Mouse (Mus musculus) neural tube, postnatal 0 days (tissue): ENCODE data around the gene Tap1. TPM values are rescaled to one million over a fixed set of nuclear protein-coding genes. Genes with fewer than 3 reads are reported as not detected.

Experiments
- polyA plus RNA-seq: library from polyadenylated mRNA; unstranded; fragments of >200 nt; fragmentation: Nextera tagmentation; extraction: Ambion mirVana; gene quantifications from 2 replicates; pipeline ENCODE4 v1.2.1, GENCODE M21; 2015

The Tap1 gene
- polyA plus RNA-seq: 8.0 and 8.7 TPM in 2 replicates

DNA sequence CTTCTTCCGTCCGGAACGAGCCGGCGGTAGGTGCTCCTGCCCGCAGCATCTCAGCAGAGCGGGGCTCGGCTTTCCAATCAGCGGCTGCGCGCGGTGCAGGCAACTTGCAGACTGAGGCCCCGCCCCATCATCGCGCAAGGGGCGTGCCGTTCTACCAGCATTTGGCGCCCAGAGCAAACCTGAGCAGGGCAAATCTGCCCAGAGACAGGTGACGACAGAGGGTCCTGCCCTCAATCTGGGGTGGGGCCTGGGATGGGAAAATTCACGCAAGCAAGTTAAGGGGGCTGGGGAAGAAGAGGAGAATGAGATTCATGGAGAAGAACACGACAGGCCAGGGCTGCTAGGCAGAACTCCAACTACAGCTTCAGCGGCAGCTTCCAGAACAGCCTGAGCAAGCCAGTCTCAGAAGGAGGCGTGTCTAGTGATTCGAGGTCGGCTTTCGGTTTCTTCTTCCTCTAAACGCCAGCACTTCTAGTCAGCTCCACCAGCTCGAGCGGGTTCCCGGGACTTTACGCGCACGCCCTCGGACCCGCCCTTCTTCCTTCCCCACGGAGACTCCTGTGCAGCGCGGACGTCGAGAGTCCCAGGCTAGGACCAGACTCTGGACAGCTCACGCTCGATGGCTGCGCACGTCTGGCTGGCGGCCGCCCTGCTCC, at the start of gene Tap1, which contains the start of gene Psmb9:
Tap1 (plus strand) TSS at position 293 of the 656 bp plus-strand sequence.
Psmb9 (minus strand) TSS at position 504 of the 656 bp plus-strand sequence.

DNA sequence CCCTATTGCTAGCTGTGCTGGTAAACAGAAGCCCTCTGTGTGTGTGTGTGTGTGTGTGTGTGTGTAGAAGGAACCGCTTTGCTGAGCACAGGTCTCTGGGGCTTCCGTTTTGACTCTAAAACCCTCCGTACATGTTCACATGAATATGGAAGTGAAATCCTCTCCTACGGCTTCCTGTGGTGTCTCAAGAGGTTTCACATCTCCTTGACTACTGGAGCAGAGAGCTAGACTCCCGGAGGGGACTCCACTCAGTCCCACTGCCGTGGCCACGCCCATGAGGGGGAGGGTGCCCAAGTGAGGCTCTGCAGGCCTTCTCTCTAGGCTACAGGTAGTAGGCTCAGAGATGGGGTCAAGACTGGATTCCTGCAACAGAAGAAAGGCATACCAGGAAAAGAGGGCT, 44.3 kb upstream of the Tap1 start, which contains the start of gene H2-DMb2:
H2-DMb2 (plus strand) TSS at position 275 of the 400 bp plus-strand sequence.

DNA sequence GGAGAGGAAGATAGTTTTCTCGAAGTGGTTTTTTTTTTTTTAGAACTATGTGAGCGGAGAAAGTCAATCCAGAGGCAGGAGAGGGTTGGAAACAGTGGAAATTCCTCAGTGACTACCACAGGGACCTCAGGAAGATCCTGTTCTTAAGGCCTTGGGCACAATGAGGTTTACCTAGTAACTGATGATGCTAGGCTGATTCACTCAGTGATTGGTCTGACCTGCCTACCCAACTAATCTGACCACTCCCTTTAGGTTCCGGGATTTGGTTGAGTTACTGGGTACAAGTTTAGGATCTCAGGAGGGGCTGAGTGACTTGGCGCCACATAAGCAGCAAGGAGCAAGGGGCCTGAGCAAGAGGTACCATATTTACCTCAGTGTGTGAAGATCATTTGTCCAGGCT, 34.4 kb upstream of the Tap1 start, which contains the start of gene H2-DMb1:
H2-DMb1 (plus strand) TSS at position 150 of the 400 bp plus-strand sequence.

DNA sequence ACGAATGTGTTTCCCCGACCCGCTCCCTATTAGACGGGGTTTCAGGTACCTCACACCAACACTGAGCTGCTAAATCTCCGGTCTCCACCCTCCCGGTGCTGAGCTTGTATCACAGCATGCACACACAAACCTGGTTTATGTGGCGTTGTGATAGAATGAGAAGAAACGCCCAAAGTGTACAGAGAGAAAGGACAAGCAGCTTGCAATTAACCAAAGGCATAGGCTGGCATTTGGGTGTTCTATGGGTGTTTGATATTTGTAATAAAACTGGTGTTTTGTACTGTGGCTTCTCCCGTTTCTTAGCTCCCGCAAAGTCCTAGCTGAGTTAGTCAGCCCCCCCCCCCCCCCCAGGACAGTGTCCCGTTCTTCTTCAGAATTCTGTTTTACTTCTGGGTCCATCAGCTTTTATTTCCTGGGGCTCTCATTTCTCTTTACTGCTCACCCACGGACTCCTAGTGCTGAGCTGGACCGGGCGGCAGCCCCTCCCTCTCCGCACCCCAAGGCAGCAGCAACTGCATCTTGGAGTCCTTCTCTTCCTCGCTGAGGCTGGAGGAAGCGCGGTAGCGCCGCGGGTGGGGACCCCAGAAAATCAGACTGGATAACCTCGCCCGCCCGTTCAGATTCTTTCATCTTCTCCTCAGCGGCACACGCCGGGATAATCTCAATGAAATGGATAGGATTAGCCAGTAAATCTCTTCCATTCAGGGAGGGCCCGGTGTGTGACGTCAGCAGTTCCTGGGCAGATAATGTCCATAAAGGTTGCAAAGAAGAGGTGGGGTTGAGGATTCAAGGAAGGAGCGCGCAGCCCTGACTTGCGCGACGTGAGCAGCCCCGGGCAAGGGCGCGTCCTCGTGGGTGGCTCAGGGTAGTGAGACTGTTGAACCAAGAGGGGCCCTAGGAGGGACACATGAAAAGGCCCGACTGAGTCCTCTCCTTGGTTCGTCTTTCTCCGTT, 9.9 kb downstream of the Tap1 start, which contains the start of gene Psmb8:
Psmb8 (plus strand) TSS at position 781 of the 954 bp plus-strand sequence.

DNA sequence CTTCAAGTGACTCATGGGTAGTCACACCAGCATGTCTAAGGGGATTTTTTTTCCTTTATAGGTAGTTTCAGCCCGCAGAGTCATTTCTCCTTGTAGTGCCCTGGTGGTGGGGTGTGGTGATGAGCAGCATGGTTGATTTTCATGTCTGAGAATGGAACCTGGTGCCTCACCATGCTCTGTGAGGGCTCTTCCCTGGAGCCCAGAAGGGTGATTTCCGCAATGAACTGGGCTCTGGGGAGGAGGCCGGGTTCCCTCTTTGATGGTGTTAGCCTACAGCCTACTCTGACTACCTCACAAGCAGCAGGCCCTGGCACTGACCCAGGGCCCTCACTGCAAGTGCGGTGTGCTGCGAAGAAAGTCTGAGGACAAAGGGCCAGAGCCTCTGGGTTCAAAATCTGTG, 16.1 kb downstream of the Tap1 start, which contains the start of gene Tap2:
Tap2 (plus strand) TSS at position 84 of the 400 bp plus-strand sequence.

DNA sequence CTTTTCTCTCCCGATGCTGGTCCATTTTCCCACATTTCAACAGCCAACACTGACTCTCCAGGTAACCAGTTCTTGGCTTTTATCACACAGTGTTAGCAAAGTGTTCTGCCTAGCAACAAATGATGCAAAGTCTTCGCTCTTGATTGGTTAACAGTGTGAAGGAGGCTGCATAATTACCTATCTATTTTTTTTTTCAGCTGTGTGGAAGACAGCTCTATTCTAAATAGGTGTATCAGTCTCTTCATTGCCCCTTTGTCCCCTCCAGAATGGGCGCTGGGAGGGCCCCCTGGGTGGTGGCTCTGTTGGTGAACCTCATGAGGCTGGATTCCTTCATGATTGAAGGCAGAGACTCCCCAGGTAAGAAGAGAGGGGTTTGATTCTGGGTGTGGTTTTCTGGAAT, 51.4 kb downstream of the Tap1 start, which contains the start of gene H2-Ob:
H2-Ob (plus strand) TSS at position 198 of the 400 bp plus-strand sequence.

Other genes with a start within 250 kb of the Tap1 start
- 181 TPM in 2 replicates for gene Pfdn6, start 247.2 kb upstream of the Tap1 start, polyA plus RNA-seq
- 17.0 and 17.9 TPM in 2 replicates for gene Wdr46, start 246.9 kb upstream of the Tap1 start, polyA plus RNA-seq
- 13.6 and 15.4 TPM in 2 replicates for gene B3galt4, start 236.1 kb upstream of the Tap1 start, polyA plus RNA-seq
- 60.0 and 63.3 TPM in 2 replicates for gene Vps52, start 231.7 kb upstream of the Tap1 start, polyA plus RNA-seq
- 872 and 906 TPM in 2 replicates for gene Rps18, start 231.6 kb upstream of the Tap1 start, polyA plus RNA-seq
- 23.9 and 24.3 TPM in 2 replicates for gene H2-K1, start 187.2 kb upstream of the Tap1 start, polyA plus RNA-seq
- gene Ring1, start 162.9 kb upstream of the Tap1 start, polyA plus RNA-seq: 21.7 and 24.2 TPM in 2 replicates
- gene H2-Ke6, start 159.5 kb upstream of the Tap1 start, polyA plus RNA-seq: 72.0 and 82.6 TPM in 2 replicates
- 143 and 149 TPM in 2 replicates for gene Slc39a7, start 155.9 kb upstream of the Tap1 start, polyA plus RNA-seq
- 50.1 and 52.1 TPM in 2 replicates for gene Rxrb, start 155.7 kb upstream of the Tap1 start, polyA plus RNA-seq
- gene Col11a2, start 148.1 kb upstream of the Tap1 start, polyA plus RNA-seq: 9.1 and 12.1 TPM in 2 replicates
- 0.25 and 0.64 TPM in 2 replicates for gene H2-Oa, start 95.2 kb upstream of the Tap1 start, polyA plus RNA-seq
- gene H2-DMa, start 68.0 kb upstream of the Tap1 start, polyA plus RNA-seq: 26.1 and 27.0 TPM in 2 replicates
- 107 and 118 TPM in 2 replicates for gene Brd2, start 64.9 kb upstream of the Tap1 start, polyA plus RNA-seq
- 0.66 and 0.96 TPM in 2 replicates for gene H2-DMb2, start 44.2 kb upstream of the Tap1 start, polyA plus RNA-seq
- 0.80 and 1.1 TPM in 2 replicates for gene H2-DMb1, start 34.5 kb upstream of the Tap1 start, polyA plus RNA-seq
- 3.5 and 3.7 TPM in 2 replicates for gene Psmb9, start 211 bp downstream of the Tap1 start, polyA plus RNA-seq
- gene Psmb8, start 10.2 kb downstream of the Tap1 start, polyA plus RNA-seq: 7.4 and 9.0 TPM in 2 replicates
- 3.5 and 4.9 TPM in 2 replicates for gene Tap2, start 16.0 kb downstream of the Tap1 start, polyA plus RNA-seq
- 0.14 and 0.19 TPM in 2 replicates for gene H2-Ob, start 51.4 kb downstream of the Tap1 start, polyA plus RNA-seq
- gene H2-Ab1, start 70.1 kb downstream of the Tap1 start, polyA plus RNA-seq: 2.7 and 3.5 TPM in 2 replicates
- 0.41 and 0.74 TPM in 2 replicates for gene H2-Aa, start 100.3 kb downstream of the Tap1 start, polyA plus RNA-seq
- gene H2-Eb1, start 118.3 kb downstream of the Tap1 start, polyA plus RNA-seq: 3.2 and 4.3 TPM in 2 replicates
- 0.13 and 0.26 TPM in 2 replicates for gene H2-Eb2, start 138.1 kb downstream of the Tap1 start, polyA plus RNA-seq
- not detected in 2 replicates for gene Btnl2, start 167.3 kb downstream of the Tap1 start, polyA plus RNA-seq
- not detected in 2 replicates for gene Btnl1, start 189.6 kb downstream of the Tap1 start, polyA plus RNA-seq
- gene BC051142, start 211.3 kb downstream of the Tap1 start, polyA plus RNA-seq: 5.3 and 6.1 TPM in 2 replicates